Mouse (Mus musculus) hindbrain, embryonic 12.5 days (tissue): Measurements from ENCODE around the gene Sytl1. TPM values are rescaled to one million over a fixed set of nuclear protein-coding genes. Genes with fewer than 3 reads are reported as not detected.

ENCODE experiments used
- ATAC-seq: fragments of 200-750 bp; cut with Nextera tagmentation; 2 replicates; pipeline ENCODE4 v1.8.0; 2017; ENCODE audit warnings: moderate TSS enrichment; ENCODE audit not compliant: low FRiP score
- H3K27ac ChIP-seq: fragments of 300-500 bp; sonication (generic); 2 replicates; pipeline ENCODE4 v1.5.1; 2016; ENCODE audit warnings: mild to moderate bottlenecking
- H3K27me3 ChIP-seq: fragments of 300-500 bp; sonication (generic); 2 replicates; pipeline ENCODE4 v1.6.1; 2016; ENCODE audit warnings: mild to moderate bottlenecking
- H3K36me3 ChIP-seq: fragments of 300-500 bp; sonication (generic); 2 replicates; pipeline ENCODE4 v1.6.1; 2016; ENCODE audit warnings: mild to moderate bottlenecking
- H3K4me1 ChIP-seq: fragments of 300-500 bp; sonication (generic); 2 replicates; pipeline ENCODE4 v1.6.1; 2016
- H3K4me2 ChIP-seq: fragments of 300-500 bp; sonication (generic); replicated peaks from 2 replicates; pipeline ENCODE4 v1.6.1; 2016; ENCODE audit warnings: mild to moderate bottlenecking
- H3K4me3 ChIP-seq: fragments of 300-500 bp; sonication (generic); 2 replicates; pipeline ENCODE4 v1.5.1; 2016; ENCODE audit warnings: mild to moderate bottlenecking
- H3K9ac ChIP-seq: fragments of 300-500 bp; sonication (generic); 2 replicates; pipeline ENCODE4 v1.6.1; 2016; ENCODE audit warnings: mild to moderate bottlenecking, moderate library complexity
- H3K9me3 ChIP-seq: fragments of 300-500 bp; sonication (generic); replicated peaks from 2 replicates; pipeline ENCODE4 v1.6.1; 2016; ENCODE audit warnings: mild to moderate bottlenecking
- WGBS: fragments of 180-500 bp; shearing (Covaris S2); methylation state at CpG from one replicate; pipeline ENCODE4 v1.1.7; 2016; 5-methylcytosine and 5-hydroxymethylcytosine counted together
- polyA plus RNA-seq: library from polyadenylated mRNA; unstranded; fragments of >200 nt; fragmentation: Nextera tagmentation; extraction: Ambion mirVana; gene quantifications from 2 replicates; pipeline ENCODE4 v1.2.1, GENCODE M21; 2016

Sytl1 gene
- polyA plus RNA-seq, 1 experiment from 2014 or later, result 0.67 TPM

- no peak overlapping the region for H3K27ac ChIP-seq
- H3K36me3 ChIP-seq, result no peaks in the 10 kb centered on the region
- no peak for ATAC-seq
- peak overlapping the region; percentile 41 for H3K9ac ChIP-seq
- H3K27me3 ChIP-seq, result peaks cover 42% of the 10 kb centered on the region
- H3K9me3 ChIP-seq, result no peaks in the 10 kb centered on the region
- peak overlapping the region; percentile 49 for H3K4me2 ChIP-seq
- WGBS, result 2% methylated on average over 25 of the region's 25 CpGs
- peaks cover 16% of the 10 kb centered on the region for H3K4me1 ChIP-seq
- peak overlapping the region; percentile 25 for H3K4me3 ChIP-seq
These were observed 42.3 kb downstream of the Sytl1 start for GRCm38 (mm10) chr4:133220656-133221055.

- WGBS, result 89% methylated on average over 3 of the region's 3 CpGs
- H3K9me3 ChIP-seq, result no peaks in the 10 kb centered on the region
- no peak overlapping the region for H3K4me2 ChIP-seq
- ATAC-seq, result no peak
- H3K27ac ChIP-seq, result no peak overlapping the region
- no peak overlapping the region for H3K9ac ChIP-seq
- H3K4me3 ChIP-seq, result no peak overlapping the region
- peaks cover 58% of the 10 kb centered on the region for H3K27me3 ChIP-seq
- no peaks in the 10 kb centered on the region for H3K36me3 ChIP-seq
- peaks cover 11% of the 10 kb centered on the region for H3K4me1 ChIP-seq
These were observed 44.2 kb downstream of the Sytl1 start for GRCm38 (mm10) chr4:133218745-133219144.

GRCm38 (mm10) chr4:133217641-133218040 is 45.3 kb downstream of the Sytl1 start:
- Histone ChIP-seq H3K27ac (no peak overlapping the region), H3K36me3 (no peaks in the 10 kb centered on the region), H3K9me3 (no peaks in the 10 kb centered on the region), H3K4me1 (peaks cover 18% of the 10 kb centered on the region), H3K4me3 (no peak overlapping the region), H3K9ac (no peak overlapping the region), H3K27me3 (peaks cover 65% of the 10 kb centered on the region), H3K4me2 (no peak overlapping the region)
- 3% methylated on average over 5 of the region's 5 CpGs for WGBS
- no peak for ATAC-seq

GRCm38 (mm10) chr4:133213661-133214060 is 49.3 kb downstream of the Sytl1 start:
- peak overlapping the region; percentile 77 for H3K4me3 ChIP-seq
- H3K9me3 ChIP-seq, result no peaks in the 10 kb centered on the region
- H3K4me1 ChIP-seq, result peaks cover 25% of the 10 kb centered on the region
- peak overlapping the region; percentile 61; the same call in 1 of the 2 replicates for H3K9ac ChIP-seq
- H3K27ac ChIP-seq, result no peak overlapping the region
- peaks cover 55% of the 10 kb centered on the region for H3K27me3 ChIP-seq
- no peak for ATAC-seq
- H3K36me3 ChIP-seq, result no peaks in the 10 kb centered on the region
- H3K4me2 ChIP-seq, result peak overlapping the region; percentile 95
- WGBS, result 9% methylated on average over 10 of the region's 10 CpGs

- Histone ChIP-seq H3K27ac (no peak overlapping the region), H3K36me3 (no peaks in the 10 kb centered on the region), H3K27me3 (peaks cover 59% of the 10 kb centered on the region), H3K9me3 (no peaks in the 10 kb centered on the region), H3K4me3 (peak overlapping the region; percentile 77), H3K9ac (peak overlapping the region; percentile 61), H3K4me1 (peaks cover 25% of the 10 kb centered on the region), H3K4me2 (peak overlapping the region; percentile 95)
- ATAC-seq, result no peak
- WGBS, result 4% methylated on average over 9 of the region's 9 CpGs
These were observed 49.7 kb downstream of the Sytl1 start for GRCm38 (mm10) chr4:133213268-133213590.

GRCm38 (mm10) chr4:133212562-133213267 is 50.2 kb downstream of the Sytl1 start:
- Histone ChIP-seq H3K36me3 (no peaks in the 10 kb centered on the region), H3K4me2 (peak overlapping the region; percentile 95), H3K9me3 (no peaks in the 10 kb centered on the region), H3K27ac (no peak overlapping the region), H3K4me3 (peak overlapping the region; percentile 77), H3K27me3 (peaks cover 59% of the 10 kb centered on the region), H3K9ac (peak overlapping the region; percentile 61), H3K4me1 (peaks cover 25% of the 10 kb centered on the region)
- 2% methylated on average over 44 of the region's 44 CpGs for WGBS
- ATAC-seq, result peak; percentile 87

- Histone ChIP-seq H3K9ac (peak within 1 kb of the TSS; percentile 61), H3K27me3 (peaks cover 59% of the 10 kb centered on the region), H3K4me1 (peaks cover 25% of the 10 kb centered on the region), H3K27ac (no peak within 1 kb of the TSS), H3K9me3 (no peaks in the 10 kb centered on the region), H3K4me3 (peak within 1 kb of the TSS; percentile 77), H3K4me2 (peak within 1 kb of the TSS; percentile 95), H3K36me3 (no peaks in the 10 kb centered on the region)
- peak; percentile 69 for ATAC-seq
- WGBS, result 1% methylated on average over 42 of the region's 52 CpGs
These were observed 51.0 kb downstream of the Sytl1 start, which contains the start of the genes Cd164l2 and Gpr3 for GRCm38 (mm10) chr4:133211751-133212561. Gene Cd164l2, plus strand, starts transcription at chr4:133212131. Gene Gpr3, minus strand, starts transcription at chr4:133212536.

- 90% methylated on average over 19 of the region's 19 CpGs for WGBS
- H3K36me3 ChIP-seq, result no peaks in the 10 kb centered on the region
These were observed 52.0 kb downstream of the Sytl1 start for GRCm38 (mm10) chr4:133210788-133211390.

GRCm38 (mm10) chr4:133210023-133210787 is 52.7 kb downstream of the Sytl1 start:
- Histone ChIP-seq H3K36me3 (no peaks in the 10 kb centered on the region), H3K4me3 (no peak overlapping the region), H3K9me3 (no peaks in the 10 kb centered on the region), H3K4me1 (peaks cover 25% of the 10 kb centered on the region), H3K9ac (no peak overlapping the region), H3K27ac (no peak overlapping the region), H3K27me3 (peaks cover 53% of the 10 kb centered on the region), H3K4me2 (no peak overlapping the region)
- WGBS, result 93% methylated on average over 24 of the region's 24 CpGs
- no peak for ATAC-seq

More at GRCm38 (mm10) chr4:133210788-133211390, 52.0 kb downstream of the Sytl1 start:
- Histone ChIP-seq H3K27ac (no peak overlapping the region), H3K4me3 (no peak overlapping the region), H3K4me1 (peaks cover 25% of the 10 kb centered on the region), H3K9ac (no peak overlapping the region), H3K9me3 (no peaks in the 10 kb centered on the region), H3K4me2 (no peak overlapping the region), H3K27me3 (peaks cover 59% of the 10 kb centered on the region)
- no peak for ATAC-seq

GRCm38 (mm10) chr4:133209366-133209765 is 53.5 kb downstream of the Sytl1 start:
- no peak for ATAC-seq
- Histone ChIP-seq H3K27me3 (peaks cover 45% of the 10 kb centered on the region), H3K36me3 (no peaks in the 10 kb centered on the region), H3K9me3 (no peaks in the 10 kb centered on the region), H3K4me1 (peaks cover 32% of the 10 kb centered on the region), H3K27ac (no peak overlapping the region), H3K4me3 (no peak overlapping the region), H3K4me2 (no peak overlapping the region), H3K9ac (no peak overlapping the region)
- WGBS, result 5% methylated on average over 11 of the region's 11 CpGs

GRCm38 (mm10) chr4:133204379-133204778 is 58.5 kb downstream of the Sytl1 start:
- Histone ChIP-seq H3K9me3 (no peaks in the 10 kb centered on the region), H3K27ac (peak overlapping the region; percentile 49; the same call in 1 of the 2 replicates), H3K4me2 (no peak overlapping the region), H3K36me3 (no peaks in the 10 kb centered on the region), H3K4me1 (peaks cover 39% of the 10 kb centered on the region), H3K27me3 (peaks cover 11% of the 10 kb centered on the region; the same call in 1 of the 2 replicates), H3K4me3 (no peak overlapping the region), H3K9ac (no peak overlapping the region)
- ATAC-seq, result no peak
- WGBS, result 49% methylated on average over 7 of the region's 7 CpGs
